Mouse (Mus musculus) mouse trophoblast stem cell (cell line): ENCODE data around the gene 1700125H20Rik.

Experiments used
- in situ Hi-C, 2 experiments: fragments of 300-500 bp; cut with MseI, MboI; formaldehyde crosslinking; loops; 2 replicates in 1 of 2; 3 replicates in 1 of 2; pipeline ENCODE4 v1.15.1; 2025

1700125H20Rik gene

DNA sequence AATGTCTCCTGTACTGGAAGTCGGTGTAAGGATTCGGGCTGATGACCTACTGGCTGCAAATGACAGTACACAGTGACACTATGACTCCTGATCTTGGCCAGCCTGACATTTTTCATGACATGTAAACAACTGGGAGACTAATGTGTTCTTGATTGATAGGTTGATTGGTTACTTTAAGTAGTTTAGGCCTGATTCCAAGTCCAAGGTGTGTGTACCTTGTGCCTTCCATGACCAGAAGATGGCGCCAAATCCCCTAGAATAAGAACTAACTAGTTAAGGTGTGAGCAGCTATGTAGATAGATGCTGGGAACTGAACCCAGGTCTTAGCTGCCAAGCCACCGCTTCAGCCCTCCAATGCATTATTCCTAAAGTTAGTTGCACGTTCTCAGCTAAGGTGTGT is 13.9 kb downstream of the 1700125H20Rik start:
- in situ Hi-C loops, result loop anchor here in 1 of 2 experiments (5.0 kb wide), 1 partner anchor 78 kb away; no protein-coding TSS in a partner anchor

DNA sequence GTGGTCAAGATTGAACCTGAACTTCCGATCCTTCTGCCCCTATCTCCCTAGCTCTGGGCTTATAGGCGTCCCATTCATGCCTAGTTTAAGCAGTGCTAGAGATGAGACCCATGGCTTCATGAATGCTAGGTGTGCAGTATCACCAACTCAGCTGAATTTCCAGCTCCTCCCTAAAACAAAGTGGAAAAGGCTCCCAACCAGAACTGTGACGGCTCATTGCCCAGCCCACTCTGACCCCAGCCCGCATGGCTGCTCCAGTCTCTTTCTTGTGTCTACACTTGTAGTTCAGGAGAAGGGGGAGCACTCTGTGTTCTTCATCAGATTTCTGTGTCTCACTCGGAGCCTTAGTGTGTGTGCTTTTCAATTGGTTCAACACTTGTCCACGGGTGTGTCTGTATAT is 14.6 kb downstream of the 1700125H20Rik start:
- in situ Hi-C loops, result loop anchor here in 1 of 2 experiments (5.0 kb wide), 1 partner anchor 77 kb away; no protein-coding TSS in a partner anchor

DNA sequence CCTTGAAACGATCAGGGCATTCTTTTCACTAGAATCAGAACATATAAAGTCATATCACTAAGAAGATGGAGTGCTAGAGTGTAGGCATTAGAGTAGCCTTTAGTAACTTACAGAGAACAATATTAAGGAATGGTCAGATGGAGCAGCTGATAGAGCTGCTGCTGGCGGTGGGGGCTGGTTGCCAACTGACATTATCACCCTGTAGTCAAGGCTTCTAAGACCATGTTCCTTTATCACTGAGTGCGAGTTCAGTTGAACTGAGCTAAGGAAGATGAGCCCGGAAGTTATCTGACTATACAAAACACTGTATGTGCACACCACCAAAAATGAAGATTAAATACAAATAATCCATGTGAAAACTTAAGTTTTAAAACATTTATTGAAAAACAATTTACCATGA is 18.9 kb downstream of the 1700125H20Rik start:
- in situ Hi-C loops, result no loop called here

DNA sequence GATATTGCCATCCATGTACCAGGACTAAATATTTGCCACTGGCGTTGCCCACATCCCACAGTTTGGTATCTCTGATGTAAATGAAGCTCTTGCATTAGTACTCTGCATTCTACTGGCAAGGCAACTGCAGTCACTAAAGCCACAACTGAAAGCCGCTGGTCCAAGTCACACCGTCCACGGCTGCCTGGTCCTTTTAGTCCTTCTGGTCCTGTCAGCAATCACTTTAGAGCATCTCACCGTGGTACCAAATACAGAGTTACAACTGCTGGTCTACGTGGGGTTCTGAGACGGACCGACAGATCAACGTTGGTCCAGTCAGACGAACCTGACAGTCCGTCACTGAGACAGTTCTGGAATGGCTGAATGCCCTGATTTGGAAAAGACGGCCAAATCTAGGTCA is 20.5 kb downstream of the 1700125H20Rik start:
- in situ Hi-C loops, result no loop called here

DNA sequence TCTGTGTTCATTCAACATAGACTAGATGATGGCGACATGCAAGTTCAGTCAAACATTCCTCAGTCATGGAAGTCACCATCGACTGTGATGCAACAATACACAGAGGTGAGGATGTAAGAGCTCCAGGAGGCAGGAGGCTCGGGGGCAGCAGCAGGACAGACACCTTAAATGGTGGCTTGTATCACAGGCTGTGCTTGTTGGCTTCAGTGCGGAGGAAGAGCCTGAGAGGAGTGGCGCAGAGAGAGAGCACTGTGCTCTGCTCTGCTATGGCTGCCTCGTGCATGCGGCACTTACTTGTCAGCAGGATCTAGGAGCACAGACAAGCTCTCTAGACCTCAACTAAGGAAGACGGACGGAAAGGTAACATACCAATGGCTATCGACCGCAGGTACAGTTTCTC is 24.0 kb downstream of the 1700125H20Rik start:
- in situ Hi-C loops, result no loop called here

DNA sequence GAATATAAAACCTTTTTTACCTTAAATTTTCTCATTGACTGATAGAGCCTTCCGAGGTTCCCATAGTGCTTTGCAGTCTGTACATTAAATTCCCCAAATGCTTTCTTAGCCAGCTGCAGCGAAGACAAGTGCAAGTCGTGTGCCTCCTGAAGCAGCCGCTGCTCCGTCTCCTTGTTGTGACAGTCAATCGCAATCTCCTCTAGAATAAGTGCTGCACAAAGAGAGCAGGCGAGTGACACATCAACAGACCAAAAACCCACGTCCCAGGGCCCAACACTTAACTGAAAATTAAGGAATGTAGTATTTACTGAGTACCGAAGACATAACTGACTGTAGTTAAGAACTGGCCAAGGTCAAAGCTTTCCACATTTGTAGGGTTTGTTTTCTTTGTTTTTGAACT is 25.8 kb downstream of the 1700125H20Rik start:
- in situ Hi-C loops, result no loop called here

DNA sequence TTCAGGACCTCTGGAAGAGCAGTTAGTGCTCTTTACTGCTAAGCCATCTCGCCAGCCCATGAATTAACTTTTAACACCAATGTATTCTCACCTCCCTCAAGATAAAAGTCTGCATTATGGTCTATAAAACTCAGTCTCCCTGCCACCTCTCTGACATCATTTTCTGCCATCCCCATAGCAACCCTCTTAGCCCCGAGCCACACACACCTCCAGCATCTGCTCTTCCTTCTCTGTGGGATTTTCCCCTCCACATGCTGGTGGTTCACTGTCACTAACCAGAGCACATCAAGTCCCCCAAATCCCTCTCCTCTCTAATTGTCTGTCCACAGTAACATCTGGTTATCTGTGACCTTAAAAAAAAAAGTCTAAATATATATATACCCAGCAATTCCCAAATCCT is 28.7 kb downstream of the 1700125H20Rik start:
- in situ Hi-C loops, result no loop called here

DNA sequence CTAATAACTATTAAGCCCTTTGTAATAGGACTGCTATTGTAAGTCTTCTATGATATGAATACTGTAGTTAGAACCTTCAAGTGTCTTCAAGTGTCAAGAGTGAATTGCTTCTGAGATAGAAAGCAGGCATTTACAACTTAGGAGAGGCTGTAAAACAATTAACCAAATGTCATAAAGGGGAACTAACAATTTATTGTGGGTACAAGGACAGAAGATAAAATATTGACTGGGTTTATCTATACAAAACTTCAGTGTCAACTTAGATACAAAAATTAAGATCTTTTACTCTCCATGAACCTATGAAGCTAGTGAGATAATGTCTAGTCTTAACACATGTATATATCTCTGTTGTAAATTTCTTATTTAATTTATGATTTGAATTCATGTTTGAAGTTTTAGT is 36.0 kb downstream of the 1700125H20Rik start:
- in situ Hi-C loops, result no loop called here

DNA sequence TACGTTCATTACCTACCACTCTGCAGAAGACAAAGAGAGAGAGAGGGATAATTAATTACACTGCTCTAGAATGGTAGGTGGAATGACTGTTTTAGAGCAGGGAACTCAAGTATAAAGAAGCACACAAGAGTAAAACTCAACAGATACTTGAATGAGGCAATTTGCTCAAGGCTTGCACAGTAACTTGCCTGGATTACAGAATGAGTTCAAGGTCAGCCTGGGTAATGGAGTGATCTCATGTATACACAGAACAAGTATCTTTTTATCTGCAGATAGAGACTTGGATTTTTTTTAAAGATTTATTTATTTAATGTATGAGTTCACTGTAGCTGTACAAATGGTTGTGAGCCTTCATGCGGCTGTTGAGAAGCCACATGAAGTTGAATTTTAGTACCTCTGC is 40.9 kb downstream of the 1700125H20Rik start:
- in situ Hi-C loops, result no loop called here

DNA sequence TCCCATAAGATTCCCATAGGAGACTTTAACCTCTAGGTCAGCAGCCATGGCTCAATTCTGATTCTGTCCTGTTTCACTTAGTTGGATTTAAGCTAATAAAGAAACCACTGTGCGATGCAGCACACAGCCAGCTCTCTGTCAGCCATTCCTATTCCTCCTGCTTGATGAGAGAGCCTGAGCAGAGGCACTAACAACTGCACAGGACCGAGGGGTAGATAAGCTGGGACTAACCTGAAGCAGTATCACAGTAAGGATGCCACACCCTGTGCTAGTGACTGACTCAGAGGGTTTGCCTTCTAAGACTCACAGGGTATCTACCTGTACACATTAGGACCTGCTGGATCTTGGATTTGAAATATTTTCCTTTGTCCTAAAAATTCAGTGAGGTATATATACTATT is 43.0 kb downstream of the 1700125H20Rik start:
- in situ Hi-C loops, result no loop called here

DNA sequence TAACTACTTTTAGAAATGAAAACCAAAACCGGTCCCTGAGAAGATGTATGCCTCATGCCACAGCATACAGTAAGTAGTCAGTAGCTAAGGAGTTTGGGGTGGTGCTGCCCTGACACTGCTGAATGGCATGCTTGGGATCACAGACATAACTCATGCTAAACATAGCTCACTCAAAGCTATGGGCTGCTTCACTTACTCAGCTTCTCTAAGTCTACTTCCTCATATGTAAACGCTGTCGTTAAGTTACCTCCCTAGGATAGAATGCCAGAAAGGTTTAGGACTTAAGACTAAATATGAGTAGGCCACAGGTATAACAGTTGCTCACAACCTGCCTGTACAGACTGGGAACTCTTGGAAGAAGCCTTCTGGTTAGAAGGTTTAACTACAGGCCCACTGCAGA is 44.5 kb downstream of the 1700125H20Rik start:
- in situ Hi-C loops, result no loop called here

DNA sequence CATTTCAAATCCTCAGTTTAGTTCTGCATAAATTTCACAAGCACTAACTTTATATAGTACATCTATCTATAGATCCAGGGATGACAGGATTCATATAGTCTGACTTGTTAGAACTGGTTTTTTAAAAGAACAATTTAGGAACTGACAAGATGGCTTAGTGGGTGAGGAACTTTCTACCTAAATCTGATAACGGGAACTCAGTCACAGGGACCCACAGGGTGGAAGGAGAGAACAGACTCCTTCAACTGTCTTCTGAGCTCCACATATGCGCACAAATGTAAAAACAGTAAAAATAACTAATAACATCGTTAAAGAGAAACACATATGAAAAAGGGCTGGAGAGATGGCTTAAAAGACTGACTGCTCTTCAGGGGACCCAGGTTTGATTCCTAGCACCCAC is 48.8 kb downstream of the 1700125H20Rik start:
- in situ Hi-C loops, result no loop called here

DNA sequence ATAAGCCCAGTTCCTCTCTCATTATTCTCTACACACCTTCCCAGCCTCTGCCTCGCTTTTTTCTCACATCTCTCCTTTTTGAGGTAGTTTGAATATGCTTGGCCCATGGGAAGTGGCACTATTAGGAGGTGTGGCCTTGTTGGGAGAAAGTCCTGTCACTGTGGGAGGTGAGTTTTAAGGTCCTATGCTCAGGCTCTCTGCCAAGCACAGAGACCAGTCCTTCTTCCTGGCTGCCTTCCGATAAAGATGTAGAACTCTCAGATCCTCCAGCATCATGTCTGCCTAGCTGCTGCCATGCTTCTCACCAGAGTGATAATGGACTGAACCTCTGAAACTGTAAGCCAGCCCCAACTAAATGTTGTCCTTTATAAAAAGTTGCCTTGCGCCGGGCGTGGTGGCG is 52.4 kb downstream of the 1700125H20Rik start:
- in situ Hi-C loops, result no loop called here

DNA sequence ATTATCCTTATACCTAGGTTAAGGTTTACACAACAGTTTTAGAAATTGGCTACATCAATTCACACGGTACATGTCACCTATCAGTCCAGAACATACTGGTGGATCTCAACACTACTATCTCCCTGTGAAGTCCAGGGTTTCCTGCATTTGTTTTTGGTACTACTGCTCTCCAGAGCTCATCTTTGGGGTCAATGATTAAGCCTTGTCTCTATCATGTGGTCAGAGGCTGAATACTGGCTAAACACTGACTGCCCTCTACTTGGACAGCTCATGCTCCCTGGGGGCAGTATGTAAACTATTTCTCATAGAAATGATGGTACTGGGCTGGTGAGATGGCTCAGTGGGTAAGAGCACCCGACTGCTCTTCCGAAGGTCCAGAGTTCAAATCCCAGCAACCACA is 53.0 kb downstream of the 1700125H20Rik start:
- in situ Hi-C loops, result no loop called here
